Mouse (Mus musculus) adipocyte (in vitro differentiated cells): ENCODE measurements around the gene Hdhd3.

Experiments
- DNase-seq: peaks from one replicate; pipeline ENCODE4 v3.0.0-alpha.2; 2016; ENCODE audit warnings: low spot score

Hdhd3 gene

DNA sequence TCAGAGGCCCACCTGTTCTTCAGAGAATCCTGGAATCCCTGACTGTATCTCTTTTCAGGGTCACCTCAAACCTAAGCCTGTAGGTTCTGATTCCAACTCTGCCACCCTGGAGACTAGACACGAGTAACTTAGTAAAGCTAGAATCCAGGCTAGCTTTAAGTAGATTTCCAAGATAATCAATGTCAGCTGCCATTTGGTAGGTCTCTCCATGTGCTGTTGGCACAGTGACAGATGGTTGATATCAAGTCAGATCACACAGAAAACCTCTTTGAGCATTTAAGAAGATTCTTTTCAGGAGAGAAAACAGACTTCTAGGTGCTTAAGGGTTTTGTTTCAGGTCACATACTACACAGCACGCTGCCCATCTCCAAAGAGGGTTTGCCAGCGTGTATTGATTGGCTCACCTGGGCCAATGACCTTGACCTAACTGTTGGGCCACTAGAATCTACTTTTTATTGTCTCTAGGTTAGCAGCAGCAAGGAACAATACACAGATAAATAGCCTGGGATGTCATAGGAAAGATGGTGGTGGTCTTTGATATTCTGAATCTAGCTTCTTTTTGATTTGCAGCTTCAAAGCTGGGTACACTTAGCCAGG is at the start of gene Hdhd3:
Hdhd3 (minus strand) TSS at position 94 of the 597 bp plus-strand sequence.
- no peak for DNase-seq

DNA sequence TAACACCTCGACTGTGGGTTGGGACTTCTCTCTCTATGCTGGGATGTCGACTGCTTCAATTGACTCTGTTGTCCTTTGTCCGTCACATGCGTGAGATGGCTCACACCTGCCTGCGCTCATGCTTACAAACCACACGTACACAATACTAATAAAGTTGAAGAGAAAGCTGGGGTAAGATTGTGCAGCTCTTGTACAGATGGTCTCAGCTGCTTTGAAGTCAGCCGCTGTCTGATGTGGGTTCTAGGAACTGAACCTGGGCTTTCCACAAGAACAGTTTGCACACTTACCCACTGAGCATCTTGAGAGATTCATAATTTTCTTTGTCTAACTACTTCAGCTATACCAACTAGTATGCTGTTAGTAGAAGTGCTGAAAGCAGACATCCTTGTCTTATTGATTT is 48.7 kb upstream of the Hdhd3 start:
- DNase-seq: no peak

- no peak for DNase-seq
Measured at GRCm38 (mm10) chr4:62544801-62545200, 41.5 kb upstream of the Hdhd3 start.

- DNase-seq: peak; percentile 18
Measured at GRCm38 (mm10) chr4:62543782-62544181, 40.5 kb upstream of the Hdhd3 start.

- DNase-seq: no peak
Measured at GRCm38 (mm10) chr4:62541802-62542201, 38.5 kb upstream of the Hdhd3 start.

DNA sequence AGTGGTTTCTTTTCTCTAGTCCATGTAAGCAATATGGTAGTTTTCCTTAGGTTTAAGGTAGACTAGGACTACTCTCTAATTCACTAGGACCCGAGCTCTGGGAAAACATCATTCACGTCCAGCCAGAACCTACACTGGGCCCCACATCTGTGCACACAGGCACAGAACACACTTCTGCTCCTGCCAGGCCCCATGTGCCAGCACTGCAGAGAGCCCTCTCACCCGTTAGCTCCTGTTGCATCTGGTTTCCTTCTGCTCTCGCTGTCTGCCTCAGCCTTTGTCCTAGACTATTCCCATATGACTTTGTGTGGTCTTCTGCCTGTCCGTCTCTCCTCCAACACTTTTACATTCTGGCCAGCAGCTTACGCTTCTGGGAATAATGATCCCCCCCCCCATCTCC is 30.5 kb upstream of the Hdhd3 start:
- DNase-seq: peak; percentile 75

DNA sequence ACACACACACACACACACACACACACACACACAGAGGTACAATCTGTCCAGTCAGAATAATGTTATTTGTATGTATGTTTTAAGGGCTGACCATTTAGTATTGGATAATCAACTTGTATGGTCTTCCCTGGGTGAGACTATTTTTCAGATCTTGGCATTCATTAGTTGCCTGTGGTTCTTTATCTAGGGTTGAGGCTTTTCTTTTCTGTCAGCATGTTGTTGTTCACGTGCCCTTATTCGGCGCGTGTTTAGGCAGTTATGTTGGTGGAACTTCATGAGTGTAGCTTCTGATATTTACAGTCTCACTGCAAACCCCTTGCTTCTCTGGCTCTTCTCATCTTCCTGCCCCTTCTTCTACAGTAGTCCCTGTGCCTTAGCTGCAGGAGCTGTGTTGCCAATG is 24.4 kb upstream of the Hdhd3 start:
- no peak for DNase-seq

DNA sequence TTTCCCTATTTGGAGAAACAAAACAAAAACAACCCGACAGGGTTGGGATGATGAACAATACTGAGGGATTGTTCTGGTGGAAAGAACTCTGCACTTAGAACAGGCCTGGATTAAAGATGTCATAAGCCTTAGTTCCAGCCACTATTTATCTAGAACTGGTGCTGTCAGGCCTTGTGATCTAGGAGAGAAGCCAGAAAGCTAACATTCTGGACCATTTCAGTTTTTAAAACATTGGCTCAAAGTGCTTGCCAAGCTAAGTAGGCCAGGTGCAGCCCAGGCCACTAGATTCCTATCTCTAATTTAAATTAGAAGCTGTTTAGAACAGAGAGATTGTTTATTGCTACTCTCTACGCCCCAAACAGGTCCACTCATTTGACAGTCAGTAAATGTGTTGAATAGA is 23.0 kb upstream of the Hdhd3 start:
- no peak for DNase-seq

GRCm38 (mm10) chr4:62525489-62525811 is 22.2 kb upstream of the Hdhd3 start:
- no peak for DNase-seq

GRCm38 (mm10) chr4:62524651-62525488 is 21.6 kb upstream of the Hdhd3 start, which contains the start of the genes Pole3 and 4933430I17Rik:
Gene Pole3 (minus strand): TSS chr4:62525068.
Gene 4933430I17Rik (plus strand): TSS chr4:62525369.
- DNase-seq: peak; percentile 98

DNA sequence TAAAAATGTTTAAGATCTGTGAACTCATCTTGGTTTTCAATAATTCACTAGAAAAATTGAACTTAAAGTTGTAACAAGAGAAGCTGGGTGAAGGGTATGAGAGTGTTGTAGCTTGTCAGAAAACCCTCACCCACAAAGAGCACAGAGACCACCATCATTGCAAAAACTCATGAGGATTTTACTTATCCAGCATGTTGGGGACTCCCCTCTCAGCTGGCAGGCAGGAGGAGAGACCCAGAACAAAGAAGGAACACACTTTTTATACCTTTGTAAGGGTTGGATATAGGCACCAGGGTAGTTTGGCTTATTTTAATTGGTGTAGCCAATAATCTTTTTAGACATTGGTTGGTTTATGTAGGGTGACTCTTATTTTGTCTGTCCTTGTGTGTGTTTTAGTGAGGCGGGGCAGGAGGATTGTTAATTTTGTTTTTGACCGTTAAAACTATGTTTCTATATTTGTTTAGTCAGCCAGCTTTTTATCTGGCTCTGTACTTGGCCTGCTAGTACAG is 17.7 kb upstream of the Hdhd3 start:
- no peak for DNase-seq

- DNase-seq: peak; percentile 98
Measured at GRCm38 (mm10) chr4:62519849-62520233, 16.6 kb upstream of the Hdhd3 start, which contains the start of gene Alad. Gene Alad (minus strand): TSS chr4:62519918.

DNA sequence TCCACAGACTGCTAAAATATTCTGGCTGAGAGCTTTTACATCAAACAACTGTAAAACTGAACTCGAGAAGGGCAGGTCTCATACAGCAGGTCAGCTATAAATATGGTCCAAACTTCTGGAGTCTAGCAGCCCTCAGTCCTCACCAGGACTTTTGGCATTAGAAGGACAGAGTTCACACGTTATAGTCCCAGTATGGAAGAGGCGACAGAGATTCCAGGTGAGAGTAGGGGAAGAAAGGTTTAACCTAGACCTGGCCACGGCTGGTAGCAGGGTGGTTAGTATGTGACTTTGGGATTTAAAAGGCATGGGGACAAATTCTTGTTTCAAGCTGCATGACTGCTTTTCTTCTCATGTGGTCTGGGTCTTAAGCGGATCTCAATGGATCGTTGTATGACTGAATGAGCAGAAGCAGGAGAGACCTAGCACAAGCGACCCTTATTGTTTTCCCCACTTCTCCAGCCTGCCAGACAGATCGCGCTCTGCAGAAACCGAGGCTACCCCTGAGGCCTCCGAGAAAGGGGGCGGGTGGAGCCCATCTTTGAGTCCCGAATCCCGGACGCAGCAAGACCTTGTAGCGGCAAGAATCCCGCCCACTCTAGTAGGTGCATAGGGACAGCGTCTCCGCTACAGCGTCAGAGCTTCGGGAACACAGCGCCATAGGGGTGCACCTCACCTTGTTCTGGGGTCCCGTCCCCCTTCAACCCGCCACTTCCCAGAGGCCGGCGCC is 16.0 kb upstream of the Hdhd3 start:
- no peak for DNase-seq

DNA sequence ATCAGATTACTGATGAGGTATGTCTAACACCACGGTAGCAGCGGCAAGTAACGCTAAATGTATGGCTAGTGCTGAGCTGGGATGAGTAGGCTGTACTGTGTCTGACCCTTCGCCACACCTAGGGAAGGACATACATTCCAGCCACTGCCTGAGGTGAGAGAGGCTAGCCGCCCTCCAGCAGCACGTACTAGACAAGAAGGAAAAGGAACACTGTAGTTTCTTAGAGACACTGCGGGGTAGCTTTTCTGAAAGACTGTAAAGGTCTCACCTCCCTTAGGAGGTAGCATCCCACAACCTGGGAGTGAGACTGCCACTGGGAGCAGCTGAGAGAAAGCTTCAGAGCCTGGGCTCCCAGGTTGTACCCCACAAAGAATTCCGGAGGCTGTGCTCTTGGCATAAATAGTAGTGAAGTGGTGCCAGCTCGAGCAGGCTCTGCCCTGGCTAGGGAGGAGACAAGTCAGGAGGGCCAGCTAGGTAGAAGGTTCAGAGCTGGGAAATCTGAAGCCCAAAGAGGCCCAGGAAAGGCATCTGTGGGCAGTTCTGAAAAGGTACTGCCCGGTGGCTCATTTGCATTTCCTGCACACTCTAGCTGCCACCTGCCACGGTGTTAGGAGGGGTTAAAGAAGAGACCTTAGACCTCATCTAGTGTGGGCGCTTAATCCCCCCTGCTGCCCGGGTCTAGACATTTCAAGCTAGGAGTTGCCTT is 15.3 kb upstream of the Hdhd3 start:
- peak; percentile 90 for DNase-seq

DNA sequence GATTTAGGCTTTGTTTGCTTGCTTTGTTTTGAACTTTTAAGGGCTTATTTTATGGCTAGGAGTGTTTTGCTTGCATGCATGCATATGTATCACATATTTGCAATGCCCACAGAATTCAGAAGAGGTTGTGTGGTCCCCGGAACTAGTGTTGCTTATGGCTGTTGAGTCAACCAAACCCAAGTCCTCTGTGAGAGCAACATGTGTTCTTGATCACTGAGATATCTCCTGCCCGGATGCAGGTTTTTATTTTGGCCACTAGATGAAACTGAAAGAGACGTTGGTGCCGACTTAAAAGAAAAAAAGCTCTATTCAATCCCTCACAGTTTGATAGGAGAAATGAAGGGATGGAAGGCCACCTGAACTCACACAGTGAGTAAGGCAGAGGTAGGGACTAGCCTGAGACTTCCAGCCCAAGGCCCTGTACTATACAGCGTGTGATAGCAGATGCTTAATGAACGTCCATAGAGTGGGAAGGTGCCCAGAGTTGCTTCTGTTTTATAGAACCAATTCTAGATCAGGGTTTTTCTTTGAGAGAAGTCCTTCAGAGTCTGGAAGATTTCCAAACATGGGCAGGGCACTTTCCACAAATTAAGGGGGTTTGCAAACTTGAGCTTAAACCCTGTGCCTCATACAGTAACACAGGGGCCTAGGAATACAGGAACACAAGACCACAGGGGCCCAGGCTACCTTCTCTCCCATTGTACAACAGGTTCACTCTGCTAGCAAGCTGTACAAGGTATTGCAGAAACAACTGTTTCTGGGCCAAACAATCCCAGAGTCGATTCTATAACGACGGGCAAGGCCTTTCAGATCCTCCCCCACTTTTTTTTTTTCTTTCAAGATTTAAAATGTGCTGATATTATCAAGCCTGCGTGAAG is 14.5 kb upstream of the Hdhd3 start:
- peak; percentile 60 for DNase-seq

DNA sequence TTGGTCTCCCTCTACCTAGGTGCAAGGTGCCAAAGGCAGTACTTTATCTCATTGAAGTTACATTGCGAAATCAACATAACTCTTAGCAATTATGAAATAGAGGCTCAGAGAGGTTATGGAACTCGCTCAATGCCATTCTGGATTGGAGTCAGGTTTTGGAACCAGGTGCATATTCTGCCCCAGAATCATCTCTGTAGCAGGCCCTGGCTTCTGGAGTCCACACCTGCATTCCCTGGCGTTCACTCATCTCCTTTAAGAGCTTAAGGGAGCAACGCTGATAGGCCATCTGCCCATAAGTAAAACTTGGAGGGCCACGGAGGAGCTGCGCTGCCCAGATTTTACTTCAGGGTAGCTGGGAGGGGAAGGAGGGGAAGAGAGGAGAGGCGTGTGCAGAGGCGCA is 13.8 kb upstream of the Hdhd3 start:
- no peak for DNase-seq

GRCm38 (mm10) chr4:62516579-62516978 is 13.3 kb upstream of the Hdhd3 start:
- DNase-seq: no peak

DNA sequence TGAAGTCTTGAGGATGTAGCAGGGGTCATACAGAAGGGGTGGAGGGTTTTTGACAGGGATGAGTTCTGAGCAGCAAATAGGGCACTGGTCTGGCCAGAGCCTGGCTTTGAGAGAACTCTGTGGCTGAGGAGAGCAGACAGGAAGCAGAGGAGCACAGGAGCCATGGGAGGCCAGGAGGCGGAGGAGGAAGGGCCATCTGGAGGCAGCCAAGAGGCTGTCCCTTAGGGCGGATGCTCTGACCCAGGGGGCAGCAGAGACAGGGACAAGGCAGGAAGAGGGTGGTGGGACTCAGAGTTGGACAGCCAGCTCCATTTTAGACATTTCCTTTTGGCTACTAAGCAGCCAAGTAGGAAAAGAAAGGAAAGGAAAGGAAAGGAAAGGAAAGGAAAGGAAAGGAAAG is 12.8 kb upstream of the Hdhd3 start:
- no peak for DNase-seq

- no peak for DNase-seq
Measured at GRCm38 (mm10) chr4:62515490-62515889, 12.2 kb upstream of the Hdhd3 start.

GRCm38 (mm10) chr4:62514995-62515394 is 11.7 kb upstream of the Hdhd3 start:
- DNase-seq: no peak

GRCm38 (mm10) chr4:62513998-62514506 is 10.8 kb upstream of the Hdhd3 start:
- no peak for DNase-seq
